Mouse (Mus musculus) E14TG2a.4 (cell line): ENCODE results near the gene Ints6.

ENCODE experiments used
- H3K27me3 ChIP-seq: 2 replicates; pipeline ENCODE4 v1.6.1; 2014; ENCODE audit warnings: low read length, control low read depth; ENCODE audit not compliant: insufficient read depth
- H3K36me3 ChIP-seq: 2 replicates; pipeline ENCODE4 v1.6.1; 2014; ENCODE audit warnings: low read length, control low read depth; ENCODE audit not compliant: insufficient read depth
- H3K4me1 ChIP-seq: replicated peaks from 2 replicates; pipeline ENCODE4 v1.6.1; 2014; ENCODE audit warnings: low read depth, low read length, control low read depth
- H3K4me3 ChIP-seq: replicated peaks from 2 replicates; pipeline ENCODE4 v1.5.1; 2014; ENCODE audit warnings: mild to moderate bottlenecking, low read length
- H3K9me3 ChIP-seq: 2 replicates; pipeline ENCODE4 v1.6.1; 2014; ENCODE audit warnings: low read length, control low read depth
- CTCF ChIP-seq: conservative IDR thresholded peaks from 2 replicates; pipeline ENCODE4 v1.5.1; 2014; ENCODE audit warnings: low read length
- NANOG ChIP-seq: IDR thresholded peaks from 2 replicates; pipeline ENCODE4 v1.6.1; 2014; ENCODE audit warnings: borderline replicate concordance, low read length, mixed read lengths
- POU5F1 ChIP-seq: IDR thresholded peaks from 2 replicates; pipeline ENCODE4 v1.6.1; 2014; ENCODE audit warnings: low read length, borderline replicate concordance

Ints6 gene

DNA sequence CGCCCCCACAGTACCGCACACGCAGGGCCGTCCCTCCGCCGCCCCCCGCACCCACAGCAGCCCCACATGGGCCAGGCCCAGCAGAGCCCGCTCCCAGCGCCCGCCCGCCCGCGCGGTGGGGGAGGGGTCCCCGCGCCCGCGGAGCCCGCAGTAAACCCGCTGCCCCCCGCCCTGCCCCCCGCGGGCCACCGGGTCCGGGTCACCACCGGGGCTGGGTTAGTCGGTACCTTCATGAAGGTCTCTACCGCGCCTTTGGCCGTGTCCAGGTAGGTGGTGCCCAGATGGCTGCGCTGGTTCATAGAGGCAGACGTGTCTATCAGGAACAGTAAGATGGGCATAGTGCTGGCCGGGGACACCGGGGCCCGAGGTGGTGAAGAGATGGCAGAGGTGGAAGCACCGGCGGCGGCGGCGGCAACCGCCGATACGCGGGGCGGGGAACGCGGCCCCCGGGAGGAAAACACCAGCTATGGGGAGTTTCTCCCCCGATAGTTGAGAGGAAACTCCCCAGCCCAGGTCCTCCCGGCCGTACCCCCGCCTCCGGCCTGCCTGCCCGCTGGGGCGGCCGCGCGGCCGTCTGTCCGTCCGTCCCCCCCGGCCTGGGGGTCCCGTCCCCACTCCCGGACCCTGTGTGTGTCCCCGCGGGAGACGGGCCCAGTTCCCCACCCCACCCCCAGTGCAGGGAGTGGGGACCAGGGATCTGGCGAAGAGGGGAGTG lies 491 bp downstream of the Ints6 start:
- Histone ChIP-seq H3K4me1 (peaks cover 43% of the 10 kb centered on the region), H3K36me3 (peaks cover 29% of the 10 kb centered on the region), H3K4me3 (peak overlapping the region; percentile 97), H3K9me3 (no peaks in the 10 kb centered on the region), H3K27me3 (no peaks in the 10 kb centered on the region)
- TF ChIP-seq NANOG, result no peak

DNA sequence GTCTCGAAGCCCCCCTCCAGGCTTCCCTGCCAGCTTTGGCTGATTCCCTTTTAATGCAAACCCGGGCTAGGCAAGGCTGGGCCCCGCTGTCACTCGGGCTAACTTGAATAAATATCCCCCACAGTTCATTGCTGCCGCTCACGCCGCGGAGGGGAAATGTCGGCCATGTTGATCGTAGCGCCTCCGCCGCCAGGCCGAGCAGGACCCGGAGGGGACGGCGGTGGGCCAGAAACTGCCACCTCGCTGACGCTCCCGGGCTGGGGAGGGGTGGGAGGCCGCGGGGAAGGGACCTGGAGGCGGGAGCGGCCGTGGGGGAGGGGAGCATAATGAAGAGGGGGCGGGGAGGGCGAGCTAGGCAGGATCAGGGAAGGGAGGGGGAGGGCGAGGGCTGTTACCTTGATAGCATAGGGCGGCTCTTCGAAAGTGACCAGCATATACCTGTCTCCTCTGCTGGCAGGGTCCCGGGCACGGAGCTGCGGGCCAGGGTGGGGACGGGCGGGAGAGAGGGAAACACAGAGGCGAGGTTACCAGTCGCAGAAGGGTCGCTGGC lies 1.1 kb downstream of the Ints6 start:
- TF ChIP-seq NANOG (no peak), CTCF (no peak)
- peaks cover 29% of the 10 kb centered on the region for H3K36me3 ChIP-seq
- H3K9me3 ChIP-seq, result no peaks in the 10 kb centered on the region
- H3K4me3 ChIP-seq, result peak overlapping the region; percentile 97
- H3K27me3 ChIP-seq, result no peaks in the 10 kb centered on the region
- H3K4me1 ChIP-seq, result peaks cover 48% of the 10 kb centered on the region

DNA sequence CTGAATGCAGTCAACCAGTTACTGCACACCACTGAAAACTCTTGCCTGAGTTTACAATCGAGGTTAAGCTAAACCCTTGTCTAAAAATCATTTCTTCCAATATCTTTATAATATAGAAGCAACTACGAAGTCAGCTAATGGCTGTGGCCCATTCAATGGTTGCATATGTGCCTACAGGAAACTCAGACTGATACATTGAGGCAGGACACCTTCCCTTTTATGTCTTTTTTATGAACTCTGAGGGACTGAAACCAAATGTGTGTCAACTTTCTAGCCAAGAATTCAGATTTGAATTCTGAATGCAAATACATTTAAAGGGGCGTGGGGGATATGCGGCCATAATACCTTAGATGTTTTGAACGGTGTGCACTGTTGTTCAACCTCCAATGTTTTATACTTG lies 2.3 kb downstream of the Ints6 start:
- TF ChIP-seq POU5F1 (no peak), CTCF (no peak), NANOG (no peak)
- H3K27me3 ChIP-seq, result no peaks in the 10 kb centered on the region
- peak overlapping the region; percentile 97; the same call in 1 of the 2 replicates for H3K4me3 ChIP-seq
- H3K9me3 ChIP-seq, result no peaks in the 10 kb centered on the region
- H3K4me1 ChIP-seq, result peaks cover 60% of the 10 kb centered on the region
- peaks cover 40% of the 10 kb centered on the region for H3K36me3 ChIP-seq

DNA sequence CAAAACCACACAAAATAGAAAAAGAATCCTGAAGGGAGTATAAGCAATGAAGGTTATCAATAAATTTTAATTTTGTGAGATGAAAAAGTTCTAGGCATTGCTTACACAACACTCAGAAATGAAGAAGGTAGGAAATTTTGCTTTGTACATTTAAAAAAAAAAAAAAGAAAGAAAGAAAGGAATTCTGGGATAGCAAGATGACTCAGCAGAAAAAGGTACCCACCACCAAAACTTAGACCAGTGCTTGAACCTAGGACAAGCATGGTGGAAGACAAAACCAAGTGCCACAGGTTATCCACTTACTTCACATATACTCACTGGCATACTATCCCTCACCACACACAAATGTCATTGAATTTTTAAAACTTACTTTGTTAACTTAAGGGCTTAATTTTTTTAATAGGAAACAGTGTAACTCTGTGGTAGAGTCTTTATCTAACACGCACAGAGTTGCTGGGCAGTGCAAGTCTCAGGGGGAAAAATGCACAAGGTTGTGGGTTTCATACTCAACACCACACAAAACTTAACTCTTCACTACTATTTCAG lies 5.8 kb downstream of the Ints6 start:
- Histone ChIP-seq H3K4me1 (peaks cover 84% of the 10 kb centered on the region), H3K27me3 (no peaks in the 10 kb centered on the region), H3K9me3 (no peaks in the 10 kb centered on the region), H3K36me3 (peaks cover 57% of the 10 kb centered on the region), H3K4me3 (no peak overlapping the region)
- TF ChIP-seq POU5F1 (no peak), NANOG (no peak), CTCF (no peak)

DNA sequence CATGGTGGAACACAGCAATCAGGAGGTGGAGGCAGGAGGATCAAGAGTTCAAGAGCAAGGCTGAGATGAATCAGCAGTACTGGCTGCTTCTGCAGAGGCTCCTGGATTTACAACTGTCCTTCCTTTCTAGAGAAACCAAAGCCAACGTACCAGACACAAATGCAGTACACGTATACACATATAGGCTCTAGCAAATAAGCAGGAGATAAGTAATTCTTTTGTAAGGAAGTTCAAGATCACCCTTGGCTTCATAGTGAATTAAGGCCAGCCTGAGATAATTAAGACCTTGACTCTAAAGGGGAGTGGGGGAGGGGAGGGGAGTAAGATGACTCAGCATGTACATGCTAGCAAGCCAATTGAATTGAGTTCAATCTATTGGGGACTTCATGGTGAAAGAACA lies 9.5 kb downstream of the Ints6 start:
- TF ChIP-seq NANOG (0 out of 2 replicates have a peak, but pooled peaks have one; percentile 19), CTCF (no peak), POU5F1 (no peak)
- H3K4me3 ChIP-seq, result no peak overlapping the region
- H3K9me3 ChIP-seq, result no peaks in the 10 kb centered on the region
- H3K4me1 ChIP-seq, result peaks cover 82% of the 10 kb centered on the region
- no peaks in the 10 kb centered on the region for H3K27me3 ChIP-seq
- H3K36me3 ChIP-seq, result peaks cover 44% of the 10 kb centered on the region

DNA sequence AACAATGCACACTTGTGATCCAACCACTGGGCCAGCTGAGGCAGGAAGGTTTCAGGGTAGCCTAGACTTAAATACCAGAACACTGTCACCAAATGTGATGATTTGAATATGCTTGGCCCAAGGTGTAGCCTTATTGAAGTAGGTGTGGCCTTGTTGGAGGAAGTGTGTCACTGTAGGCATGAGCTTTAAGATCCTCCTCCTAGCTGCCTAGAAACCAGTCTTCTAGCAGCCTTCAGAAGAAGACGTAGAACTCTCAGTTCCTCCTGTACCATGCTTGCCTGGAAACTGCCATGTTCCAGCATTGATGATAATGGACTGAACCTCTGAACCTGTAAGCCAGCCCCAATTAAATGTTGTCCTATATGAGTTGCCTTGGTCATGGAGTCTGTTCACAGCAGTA lies 25.3 kb downstream of the Ints6 start:
- H3K4me3 ChIP-seq, result no peak overlapping the region
- H3K9me3 ChIP-seq, result no peaks in the 10 kb centered on the region
- no peaks in the 10 kb centered on the region; the same call in 1 of the 2 replicates for H3K4me1 ChIP-seq
- TF ChIP-seq POU5F1 (no peak), CTCF (no peak), NANOG (no peak)
- H3K27me3 ChIP-seq, result no peaks in the 10 kb centered on the region
- H3K36me3 ChIP-seq, result peaks cover 80% of the 10 kb centered on the region

DNA sequence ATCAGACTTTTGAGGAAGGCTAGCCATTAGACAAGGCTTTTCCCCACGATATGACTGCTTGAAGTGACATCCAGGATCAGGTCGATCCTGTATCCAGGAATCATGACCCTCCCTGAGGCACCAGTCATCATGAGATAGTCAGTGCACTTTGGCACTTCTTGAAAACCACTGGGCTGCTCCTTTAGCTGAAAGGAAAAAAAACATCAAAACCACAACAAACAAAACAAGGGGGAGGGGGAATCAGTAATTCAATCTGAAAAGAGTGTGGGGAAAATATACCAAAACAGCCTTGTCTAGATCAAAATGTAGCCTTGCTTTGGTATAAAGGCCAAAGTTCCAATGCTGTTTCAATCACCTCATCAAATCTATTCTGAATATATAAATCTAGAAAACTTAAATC lies 27.3 kb downstream of the Ints6 start:
- Histone ChIP-seq H3K27me3 (no peaks in the 10 kb centered on the region), H3K9me3 (no peaks in the 10 kb centered on the region), H3K4me3 (no peak overlapping the region), H3K4me1 (no peaks in the 10 kb centered on the region), H3K36me3 (peaks cover 78% of the 10 kb centered on the region)
- no peak for TF ChIP-seq POU5F1
- TF ChIP-seq CTCF, result no peak
- no peak for TF ChIP-seq NANOG

DNA sequence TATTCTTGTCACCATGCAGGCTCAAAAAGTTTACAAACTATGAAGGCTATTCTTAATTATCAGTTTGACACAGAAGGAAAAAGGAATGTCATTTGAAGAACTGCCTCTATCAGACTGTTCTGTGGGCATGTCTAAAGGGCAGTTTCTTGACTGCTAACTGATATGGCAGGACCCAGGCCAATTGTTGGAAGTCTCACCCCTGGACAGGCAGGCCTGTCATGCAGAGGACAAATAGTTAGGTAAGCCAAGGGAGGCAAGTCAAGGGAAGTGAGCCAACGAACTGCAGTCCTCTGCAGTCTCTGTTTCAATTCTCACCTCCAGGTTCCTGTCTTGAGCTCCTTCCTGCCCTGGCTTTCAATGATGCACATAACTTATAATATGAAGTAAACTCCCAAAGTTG lies 29.1 kb downstream of the Ints6 start:
- TF ChIP-seq POU5F1 (no peak), CTCF (no peak), NANOG (no peak)
- no peak overlapping the region for H3K4me3 ChIP-seq
- H3K36me3 ChIP-seq, result peaks cover 69% of the 10 kb centered on the region
- no peaks in the 10 kb centered on the region for H3K4me1 ChIP-seq
- H3K27me3 ChIP-seq, result no peaks in the 10 kb centered on the region
- no peaks in the 10 kb centered on the region for H3K9me3 ChIP-seq

DNA sequence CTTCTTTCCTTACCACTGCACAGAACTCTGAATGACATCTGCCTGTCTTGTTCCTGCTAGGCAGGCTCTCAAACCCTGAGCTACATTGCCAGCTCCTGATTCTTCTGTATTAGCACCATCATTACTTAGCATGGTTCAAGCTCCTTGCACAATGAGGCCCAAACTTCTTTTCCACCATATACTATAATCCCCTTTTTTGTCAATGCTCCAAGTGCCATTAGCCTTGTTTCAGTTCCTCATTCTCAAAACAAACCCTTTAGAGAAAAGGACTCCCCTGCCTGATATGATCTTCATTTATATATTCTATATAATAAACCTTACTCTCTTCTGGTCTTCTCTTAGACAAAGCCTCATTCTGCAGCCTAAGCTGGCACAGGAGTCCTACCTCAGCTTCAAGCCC lies 36.4 kb downstream of the Ints6 start:
- H3K27me3 ChIP-seq, result no peaks in the 10 kb centered on the region
- H3K36me3 ChIP-seq, result peaks cover 41% of the 10 kb centered on the region
- no peaks in the 10 kb centered on the region for H3K9me3 ChIP-seq
- H3K4me1 ChIP-seq, result no peaks in the 10 kb centered on the region
- H3K4me3 ChIP-seq, result no peak overlapping the region
- TF ChIP-seq CTCF, result no peak
- no peak for TF ChIP-seq POU5F1
- no peak for TF ChIP-seq NANOG
